Mouse (Mus musculus) cerebellum, postnatal 10 days (tissue): ENCODE results near the gene Fip1l1.

Experiments used
- DNase-seq, 2 experiments: peaks; one replicate each; pipeline ENCODE4 v3.0.0; 2021; ENCODE audit warnings: mixed read lengths in 2 of 2

Gene Fip1l1

DNA sequence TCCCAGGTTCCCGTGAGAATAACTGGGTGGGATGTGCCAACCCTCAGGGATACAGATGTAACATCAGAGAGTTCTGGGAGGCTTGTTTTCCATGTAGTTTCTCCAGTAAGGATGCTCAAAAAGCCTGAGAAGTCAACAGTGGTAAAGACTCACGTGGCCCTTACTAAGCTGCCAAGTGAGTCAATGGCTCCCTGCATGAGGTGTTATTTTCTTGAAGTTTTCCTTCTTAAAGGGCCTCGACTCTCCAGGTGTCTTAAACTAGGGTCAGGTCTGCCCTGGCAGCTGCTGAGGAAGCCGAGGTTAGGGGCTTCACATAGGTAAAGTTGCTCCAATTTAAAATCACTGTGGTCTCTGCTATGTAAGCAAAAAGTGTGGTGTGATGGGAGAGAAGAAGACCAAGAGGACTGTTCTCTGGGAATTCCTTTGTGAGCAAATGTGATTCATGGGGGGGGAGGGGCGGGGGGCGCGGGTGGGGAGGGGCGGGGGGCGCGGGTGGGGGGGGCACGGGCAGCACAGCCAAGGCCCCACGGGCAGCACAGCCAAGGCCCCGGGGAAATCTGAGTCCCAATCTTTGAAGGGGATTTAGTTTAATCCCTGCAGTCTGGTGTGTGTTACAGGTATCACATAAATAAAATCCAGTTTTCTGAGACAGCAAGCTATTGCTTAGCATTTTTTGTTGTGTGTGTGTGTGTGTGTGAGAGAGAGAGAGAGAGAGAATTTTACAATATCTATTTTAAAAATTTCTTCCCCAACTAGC is 82.7 kb downstream of the Fip1l1 start:
- no peak for DNase-seq

DNA sequence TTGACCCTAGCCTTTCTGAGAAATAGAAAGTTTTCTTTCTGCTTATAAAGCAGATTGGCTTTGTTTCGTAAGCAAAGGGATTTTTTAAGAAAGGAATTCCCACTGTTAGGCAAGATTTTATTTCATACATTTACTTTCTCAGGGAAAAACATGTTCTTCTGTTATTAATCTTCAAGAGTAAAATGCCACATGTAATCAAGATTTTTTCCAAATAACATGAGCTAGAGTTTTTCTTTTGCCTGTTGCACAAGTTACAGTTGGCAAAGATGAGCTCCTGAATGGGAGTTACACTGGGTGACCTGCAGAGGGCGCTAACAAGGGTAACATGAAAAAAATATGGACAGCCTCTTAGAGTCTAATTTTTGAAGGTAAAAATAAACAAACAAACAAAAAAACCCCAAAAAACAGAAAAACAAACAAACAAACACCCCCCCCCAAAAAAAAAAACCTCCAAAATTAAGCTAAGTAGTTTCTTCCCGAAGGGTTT is 83.4 kb downstream of the Fip1l1 start:
- peak; percentile 59 to 70 for DNase-seq

DNA sequence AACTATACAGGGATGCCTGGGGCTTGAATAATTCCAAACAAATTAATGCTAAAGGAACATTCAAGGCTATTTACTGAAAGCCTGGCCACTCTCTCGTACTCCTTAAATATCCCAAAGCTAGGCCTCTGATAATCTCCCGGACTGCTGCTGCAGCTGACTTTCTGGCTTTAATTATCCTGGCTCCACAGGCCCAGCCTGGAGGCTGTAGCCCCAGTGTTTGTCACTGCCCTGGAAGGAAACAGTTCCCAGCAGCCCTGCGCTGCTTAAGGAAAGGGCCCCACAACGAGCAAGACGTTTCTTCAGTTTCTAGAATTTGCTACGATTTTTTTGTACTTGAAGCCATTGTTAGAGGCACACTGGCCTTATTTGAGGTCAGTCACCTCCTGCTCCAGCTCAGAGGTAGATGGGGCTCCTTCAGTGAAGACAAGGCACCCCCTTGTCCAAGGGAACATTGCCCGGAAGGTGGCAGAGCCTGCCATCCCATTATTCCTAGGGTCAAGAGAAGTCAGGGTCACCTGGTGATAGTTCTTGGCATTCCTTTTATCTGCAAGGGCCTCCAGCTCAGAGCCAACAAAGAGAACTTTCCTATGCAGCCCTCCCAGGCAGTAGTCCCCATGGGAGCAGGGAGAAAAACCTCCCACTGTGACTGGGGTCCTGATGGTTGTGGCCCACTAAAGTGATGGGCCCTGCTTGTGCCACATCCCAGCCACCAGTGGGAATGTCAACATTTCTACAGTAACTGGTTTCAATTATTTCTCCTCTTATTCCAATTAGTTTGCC is 86.6 kb downstream of the Fip1l1 start:
- DNase-seq: no peak

DNA sequence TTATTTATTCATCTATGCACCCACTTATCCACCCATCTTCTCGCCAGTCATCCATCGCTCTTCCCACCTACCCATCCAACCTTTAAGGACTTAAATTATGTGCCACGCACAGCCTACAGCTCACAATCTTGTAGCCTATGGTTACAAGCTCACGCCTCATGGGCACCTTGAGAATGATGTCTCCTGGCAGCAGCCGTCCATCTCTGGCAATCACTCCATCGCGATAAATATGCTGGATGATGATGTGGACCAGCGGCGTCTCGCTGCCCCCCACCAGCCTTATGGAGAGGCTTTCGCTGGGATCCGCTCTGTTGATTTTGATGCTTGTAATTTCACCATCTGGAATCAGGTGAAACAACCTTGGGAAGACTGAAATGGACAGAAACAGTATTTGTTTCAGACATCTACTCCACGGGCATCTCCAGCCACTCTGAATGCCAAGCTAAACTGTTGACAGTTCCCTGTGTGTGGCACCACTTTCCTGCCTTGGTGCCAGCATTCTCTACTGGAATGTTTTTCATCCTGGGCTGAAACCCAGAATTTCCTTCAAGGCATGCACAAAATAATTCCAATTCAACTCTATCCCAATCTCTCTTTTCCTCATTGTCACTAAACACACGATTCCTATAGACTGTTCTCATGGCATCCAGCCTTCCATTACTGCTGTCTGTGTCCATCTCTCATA is 88.2 kb downstream of the Fip1l1 start:
- DNase-seq: peak; percentile 57 to 64

DNA sequence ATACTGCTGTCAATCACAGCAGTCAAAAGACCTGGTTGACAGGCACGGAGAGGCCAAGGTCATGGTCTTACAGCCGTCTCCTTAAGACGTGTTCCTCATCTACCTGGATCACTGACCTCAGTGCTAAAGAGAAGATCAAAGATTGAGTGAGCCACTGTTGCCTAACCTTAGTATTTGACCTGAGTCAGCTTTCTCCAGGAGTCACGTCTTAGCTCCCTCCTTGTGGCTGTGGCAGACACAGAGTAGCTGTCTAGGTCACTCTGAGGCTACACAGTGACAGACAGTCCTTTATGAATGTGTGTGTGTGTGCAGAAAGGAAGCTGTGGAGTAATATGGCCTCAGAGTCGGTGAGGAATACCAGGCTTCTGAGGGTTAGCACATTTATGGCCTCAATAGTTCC is 89.1 kb downstream of the Fip1l1 start:
- no peak for DNase-seq

DNA sequence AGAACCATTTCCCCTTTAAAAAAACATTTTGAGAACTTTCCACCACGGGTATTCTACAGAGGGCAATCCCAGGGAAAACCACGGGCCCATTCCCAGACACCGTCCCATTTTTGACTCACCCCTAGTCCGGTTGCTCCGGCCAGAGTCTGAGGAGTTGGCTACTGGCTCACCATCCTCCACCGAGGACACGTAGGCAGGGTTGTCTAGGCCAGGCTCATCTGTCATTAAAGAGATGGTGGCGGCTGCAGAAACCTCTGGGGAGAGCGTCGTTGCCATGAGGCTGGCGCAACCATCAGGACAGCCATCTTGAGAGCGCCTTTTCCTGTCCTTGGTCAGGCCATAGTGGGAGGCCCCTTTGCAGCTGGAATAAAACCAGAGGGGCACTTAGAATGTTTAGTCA is 92.8 kb downstream of the Fip1l1 start:
- no peak for DNase-seq

DNA sequence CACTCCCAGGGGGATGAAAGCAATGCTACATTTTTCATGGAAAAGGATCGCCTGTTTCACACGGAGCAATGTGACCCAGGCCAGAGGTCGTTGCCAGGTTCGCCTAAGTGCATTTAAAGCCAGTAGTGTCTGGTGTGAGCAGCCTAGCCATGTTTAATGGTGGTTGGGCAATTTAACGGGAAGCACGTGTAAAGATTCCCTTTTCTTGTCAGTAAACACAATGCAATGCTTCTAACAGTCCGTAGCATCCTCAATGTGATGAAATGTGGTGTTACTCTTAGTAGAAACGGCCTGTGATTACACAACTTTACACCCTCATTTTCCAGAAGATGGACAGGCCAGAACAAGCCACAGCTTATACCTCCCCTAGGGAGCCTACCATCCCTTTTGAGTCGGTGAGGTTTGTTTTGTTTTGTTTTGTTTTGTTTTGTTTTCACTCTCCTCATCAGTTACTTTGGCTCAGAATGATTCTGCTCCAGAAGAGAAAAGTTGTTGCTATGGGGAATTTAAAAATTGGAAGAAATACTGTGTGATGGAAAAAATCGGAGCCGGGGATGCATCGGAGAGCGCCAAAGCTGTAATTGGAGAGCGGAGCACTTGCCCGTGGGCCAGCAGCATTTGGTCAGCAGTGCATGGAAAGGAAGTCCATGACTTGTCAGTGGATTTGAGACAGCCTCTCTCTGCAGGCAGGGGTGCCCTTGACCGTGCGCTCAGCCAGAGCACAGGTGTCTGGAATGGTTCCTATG is 97.3 kb downstream of the Fip1l1 start:
- DNase-seq: peak; percentile 29 to 39

DNA sequence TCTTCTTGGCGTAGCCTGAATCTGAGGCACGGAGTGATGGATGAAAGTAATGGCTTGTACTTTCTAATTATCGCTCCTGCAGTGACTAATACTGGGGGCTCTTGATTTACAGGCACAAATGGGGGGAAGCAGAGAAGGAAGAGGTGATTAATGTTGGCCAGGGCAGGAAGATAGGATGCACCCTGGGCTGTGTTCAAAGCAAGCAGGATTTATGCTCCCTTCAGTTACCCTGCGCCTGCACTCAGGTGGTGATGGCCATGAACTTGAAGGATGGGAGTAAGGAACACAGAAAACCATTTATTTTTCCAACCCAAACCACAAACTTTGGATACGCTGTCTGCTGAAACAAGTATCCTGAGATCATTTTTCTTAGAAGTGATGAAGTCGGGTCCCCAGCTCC is 98.2 kb downstream of the Fip1l1 start:
- DNase-seq: no peak

DNA sequence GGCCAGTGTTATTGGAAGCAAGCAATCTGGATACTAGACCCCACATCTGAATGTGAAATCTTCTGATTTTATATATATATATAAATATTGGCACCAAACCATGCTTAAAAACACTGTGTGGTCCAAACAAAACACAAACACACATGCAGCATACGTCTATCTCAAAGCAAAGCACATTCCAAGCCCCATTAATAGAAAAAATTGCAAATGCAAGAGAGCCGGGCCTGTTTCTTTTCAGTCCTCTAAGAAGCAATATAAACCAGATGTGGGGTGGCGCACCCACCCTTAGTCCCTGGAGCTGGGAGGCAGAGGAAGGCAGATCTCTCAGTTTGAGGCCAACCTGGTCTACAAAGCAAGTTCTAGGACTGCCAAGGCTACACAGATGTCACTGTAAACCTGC is 99.1 kb downstream of the Fip1l1 start:
- DNase-seq: no peak

DNA sequence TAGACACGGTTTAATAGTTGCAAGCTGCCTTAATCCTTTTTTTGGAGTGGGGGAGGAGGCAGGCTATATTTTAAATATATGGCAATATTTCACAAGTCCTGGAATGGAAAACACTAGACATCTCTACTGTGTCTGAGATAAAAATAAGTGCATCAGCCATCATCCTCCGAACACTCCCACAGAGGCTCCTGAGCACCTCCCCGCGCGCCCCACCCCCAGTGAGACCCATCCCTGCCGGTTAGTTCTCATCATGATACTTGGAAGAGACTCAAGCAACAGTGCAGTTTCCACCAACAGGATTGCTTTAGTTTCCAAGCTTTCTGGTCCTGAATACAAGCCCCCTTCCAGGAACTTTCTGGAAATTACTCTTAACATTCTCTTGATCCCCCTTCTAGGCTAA is 104.3 kb downstream of the Fip1l1 start:
- no peak for DNase-seq

DNA sequence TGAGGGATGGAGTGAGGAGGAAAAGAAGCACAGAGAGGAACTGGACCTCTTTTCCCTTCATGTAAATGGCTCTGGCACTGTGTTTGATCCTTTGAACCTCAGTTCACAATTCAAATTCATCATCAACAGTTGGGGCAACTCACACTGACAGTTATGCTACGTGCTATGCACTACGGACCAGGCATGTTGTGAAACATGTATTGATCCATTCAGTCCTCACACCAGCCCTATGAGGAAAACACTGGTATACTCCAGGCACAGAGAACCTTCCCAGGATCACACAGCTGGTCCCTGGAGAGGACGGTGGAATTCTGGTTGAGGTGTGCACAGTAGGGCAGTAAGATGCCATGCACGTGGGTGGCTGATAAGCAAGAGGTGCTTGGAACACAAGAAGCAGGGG is 105.3 kb downstream of the Fip1l1 start:
- no peak for DNase-seq

DNA sequence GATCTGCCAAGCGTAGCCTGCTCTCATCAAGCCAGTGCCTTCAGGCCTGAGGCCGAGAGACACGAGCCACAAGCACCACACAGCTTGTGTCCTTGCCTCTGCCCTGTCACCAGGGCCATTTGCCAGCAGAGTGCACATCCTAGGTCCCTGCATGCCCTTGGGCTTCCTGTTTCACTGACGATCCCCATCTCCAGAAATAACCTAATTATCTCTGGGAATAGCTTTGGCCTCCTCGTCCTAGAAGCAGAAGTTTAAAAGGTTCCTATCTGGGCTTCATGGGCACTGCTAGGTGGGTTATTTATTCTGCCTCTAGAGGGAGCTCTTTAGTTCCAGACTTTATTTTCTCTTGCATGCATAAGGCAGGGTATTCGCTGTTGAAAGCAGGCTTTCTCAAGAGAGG is 105.8 kb downstream of the Fip1l1 start:
- peak; percentile 36 to 51 for DNase-seq

DNA sequence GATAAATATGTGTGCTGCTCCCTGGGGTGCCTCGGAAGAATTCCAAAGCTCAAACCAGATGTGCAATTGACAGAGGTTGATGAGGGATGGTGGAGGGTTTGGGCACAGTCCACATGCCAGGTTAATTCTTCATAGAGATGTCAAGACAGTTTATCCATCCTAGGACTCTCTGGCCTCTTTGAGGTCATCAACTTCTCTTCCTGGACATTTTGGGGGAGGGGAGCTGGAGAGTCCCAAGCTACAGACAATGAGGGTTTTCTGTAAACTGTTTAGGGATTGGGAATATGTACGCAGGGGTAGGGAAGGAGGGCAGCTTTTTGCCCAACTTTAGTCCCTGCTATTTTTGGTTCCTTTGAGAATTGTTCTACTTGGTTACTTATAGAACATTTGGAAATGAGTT is 107.0 kb downstream of the Fip1l1 start:
- no peak for DNase-seq

DNA sequence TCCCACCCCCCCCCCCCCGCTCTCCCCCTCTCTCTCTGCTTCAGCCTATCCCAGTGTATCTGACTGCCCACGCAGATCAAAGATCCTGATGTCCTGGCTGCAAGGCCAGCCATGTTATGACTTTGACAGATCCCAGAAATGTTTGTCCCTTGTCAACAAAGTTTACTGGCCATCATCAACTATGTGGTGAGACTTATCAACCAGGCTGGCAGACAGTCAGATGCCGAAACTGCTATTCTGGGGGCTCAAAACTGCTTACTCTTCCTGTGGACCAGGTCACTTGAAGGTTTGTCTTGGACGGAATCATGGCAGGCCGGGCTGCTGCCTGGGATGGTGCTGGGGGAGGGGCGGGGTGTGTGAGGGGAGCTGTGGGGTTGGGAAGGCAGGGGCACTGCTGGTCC is 112.3 kb downstream of the Fip1l1 start:
- no peak for DNase-seq

DNA sequence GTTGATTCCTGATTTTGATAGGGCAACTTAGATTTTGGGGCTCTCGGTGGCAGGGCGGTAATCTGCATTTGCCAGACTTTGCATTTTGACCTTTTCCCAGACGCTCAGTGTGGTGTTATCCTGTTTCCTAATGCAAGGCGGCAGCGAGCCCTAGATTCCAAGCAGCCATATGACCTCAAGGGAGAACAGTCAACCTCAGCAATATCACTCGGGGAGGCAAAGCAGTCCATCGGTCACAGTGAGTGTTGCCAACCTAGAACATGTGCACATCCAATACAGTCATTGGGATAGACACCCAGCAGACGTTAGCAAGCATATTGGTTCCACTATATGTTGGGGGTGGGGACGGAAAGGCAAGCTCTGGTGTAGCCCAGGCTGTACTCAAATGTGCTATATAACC is 113.0 kb downstream of the Fip1l1 start:
- no peak for DNase-seq
